Mouse (Mus musculus): ENCODE data around the gene Vil1. TPM values are rescaled to one million over a fixed set of nuclear protein-coding genes. Genes with fewer than 3 reads are reported as not detected.
A peak's percentile ranks its signal among the peaks of the same experiment; 100 is the strongest.

Gene Vil1
- 0.16 and 0.36 TPM in 2 replicates for polyA plus RNA-seq (2015; fragmentation: Nextera tagmentation; extraction: Ambion mirVana)

DNA sequence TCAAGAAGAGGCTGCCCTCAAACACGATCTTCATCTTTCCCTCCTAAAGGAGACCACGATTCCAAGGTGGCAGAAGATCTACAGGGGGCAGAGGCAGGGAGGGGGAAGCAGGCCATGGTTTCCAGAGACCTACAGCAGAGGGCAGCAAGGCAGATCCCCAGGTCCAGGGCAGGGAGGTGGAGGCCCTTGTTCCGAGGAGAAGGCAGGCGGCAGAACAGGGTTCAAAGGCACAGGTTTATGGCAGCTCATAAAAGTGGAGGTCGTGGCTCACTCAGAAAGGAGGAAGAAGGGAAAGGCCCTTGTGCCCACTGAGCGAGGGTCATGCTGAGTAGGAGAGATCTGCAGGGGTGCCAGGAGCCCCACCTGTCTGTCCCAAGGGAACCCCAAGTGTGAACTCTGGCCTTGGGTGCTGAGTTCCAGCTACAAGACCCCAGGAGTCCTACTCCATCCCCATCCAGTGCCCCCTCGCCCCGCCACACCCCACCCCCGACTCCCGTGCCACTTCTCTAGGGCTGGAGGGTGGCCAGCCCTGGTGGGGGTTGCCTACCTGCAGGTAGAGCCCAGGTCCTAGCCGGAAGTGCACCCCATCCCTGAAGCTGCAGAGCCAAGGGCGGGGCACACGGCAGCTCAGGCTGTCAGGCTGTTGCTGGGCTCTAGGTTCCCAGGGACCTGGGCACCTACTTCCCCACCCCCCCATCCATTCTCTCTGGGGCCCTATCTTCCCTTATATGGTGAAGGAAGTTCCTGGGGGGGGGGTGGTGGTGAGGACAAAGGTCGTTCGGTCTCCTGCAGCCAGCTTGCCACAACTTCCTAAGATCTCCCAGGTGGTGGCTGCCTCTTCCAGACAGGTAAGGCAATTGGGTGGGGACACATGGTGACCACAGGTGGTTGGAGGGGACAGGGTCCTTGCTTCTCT is at the start of gene Vil1:
Gene Vil1, plus strand, starts transcription at position 788 of the 916 bp plus-strand sequence.

GRCm38 (mm10) chr1:74361812-74362211 is 47.4 kb upstream of the Vil1 start, which contains the start of gene Catip:
Catip (plus strand) TSS chr1:74362108.

DNA sequence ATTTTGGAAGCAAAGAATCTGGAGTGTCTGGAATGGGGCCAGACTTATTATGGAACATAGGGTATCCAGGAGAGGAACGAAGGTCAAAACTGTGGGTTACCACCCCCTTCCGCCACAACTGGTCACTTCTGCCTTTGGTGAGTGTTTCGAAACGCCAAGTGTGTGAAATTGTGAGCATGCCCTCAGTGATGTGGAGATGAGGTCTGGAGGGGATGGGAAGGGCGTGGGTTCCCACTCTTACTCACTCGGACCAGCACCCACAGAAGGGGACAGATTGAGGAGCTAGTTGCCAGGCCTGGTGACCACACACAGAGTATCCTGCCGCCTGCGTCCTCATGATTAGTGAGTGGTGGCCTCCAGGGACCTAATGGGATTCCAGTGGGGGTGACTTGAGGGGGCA is 34.2 kb upstream of the Vil1 start, which contains the start of gene Slc11a1:
Gene Slc11a1, plus strand, starts transcription at position 216 of the 400 bp plus-strand sequence.

DNA sequence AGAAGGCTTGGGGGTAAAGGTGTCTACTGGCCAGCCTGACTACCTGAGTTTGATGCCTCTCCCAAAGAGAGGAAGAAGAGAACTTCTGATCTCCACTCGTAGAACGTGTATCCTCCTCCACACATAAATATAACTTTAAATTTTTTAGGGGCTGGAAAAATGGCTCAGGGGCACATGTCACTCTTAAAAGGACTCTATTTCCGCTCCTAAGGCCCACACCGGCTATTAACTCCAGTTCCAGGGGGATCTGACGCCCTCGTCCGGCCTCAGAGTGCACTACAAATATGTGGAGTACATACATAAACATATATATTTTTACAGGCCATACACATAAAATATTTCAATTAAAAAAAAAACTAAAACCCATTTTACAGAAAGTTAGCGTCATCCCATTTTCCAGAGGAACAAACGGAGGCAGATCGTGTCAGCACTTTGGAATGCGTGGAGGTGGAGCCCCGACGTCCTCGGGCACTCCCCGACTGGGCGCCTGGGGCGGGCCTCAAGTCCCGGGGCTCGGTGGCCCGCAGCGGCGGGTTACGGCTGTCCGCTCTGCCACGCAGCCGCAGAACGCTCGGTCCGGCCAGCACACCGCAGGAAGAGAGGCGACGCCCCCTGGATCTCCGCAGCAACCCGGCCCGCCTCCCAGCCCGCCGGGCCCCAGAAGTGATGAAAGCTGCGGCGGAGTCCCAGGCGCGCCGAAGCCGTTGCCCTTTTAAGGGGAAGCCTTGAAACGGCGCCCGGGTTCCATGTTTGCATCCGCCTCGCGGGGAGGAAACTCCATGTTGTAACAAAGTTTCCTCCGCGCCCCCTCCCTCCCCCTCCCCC is 18.0 kb upstream of the Vil1 start, which contains the start of gene Ctdsp1:
Gene Ctdsp1, plus strand, starts transcription at position 586 of the 825 bp plus-strand sequence.

MicroRNAs encoded within 50 kb of the gene (microRNA counts, 519-probe panel; counts per million panel counts)
- microRNA mmu-miR-26b = 4,313 counts per million, percentile 81 among the panel's probes with 10 or more counts

Small RNA genes lying within 50 kb of the gene (microRNA-seq; reads per million reads assigned to microRNA genes)
- 47,912 reads per million, percentile 98 among the genes with 10 or more reads in this experiment for gene Mir26b

Other genes starting within 250 kb of the Vil1 start
- not detected in 2 replicates for gene Cxcr1, start 214.7 kb upstream of the Vil1 start, polyA plus RNA-seq (2015; fragmentation: Nextera tagmentation; extraction: Ambion mirVana)
- 632 and 686 TPM in 2 replicates for gene Arpc2, start 173.3 kb upstream of the Vil1 start, polyA plus RNA-seq (2015; fragmentation: Nextera tagmentation; extraction: Ambion mirVana)
- 1.4 and 2.3 TPM in 2 replicates for gene Gpbar1, start 130.8 kb upstream of the Vil1 start, polyA plus RNA-seq (2015; fragmentation: Nextera tagmentation; extraction: Ambion mirVana)
- gene Aamp, start 124.6 kb upstream of the Vil1 start, polyA plus RNA-seq (2015; fragmentation: Nextera tagmentation; extraction: Ambion mirVana) = 160 and 178 TPM in 2 replicates
- 80.3 and 85.3 TPM in 2 replicates for gene Pnkd, start 124.4 kb upstream of the Vil1 start, polyA plus RNA-seq (2015; fragmentation: Nextera tagmentation; extraction: Ambion mirVana)
- gene Tmbim1, start 103.8 kb upstream of the Vil1 start, polyA plus RNA-seq (2015; fragmentation: Nextera tagmentation; extraction: Ambion mirVana) = 98.5 and 105 TPM in 2 replicates
- 0.88 and 1.0 TPM in 2 replicates for gene Catip, start 47.3 kb upstream of the Vil1 start, polyA plus RNA-seq (2015; fragmentation: Nextera tagmentation; extraction: Ambion mirVana)
- 5.6 and 31.7 TPM in 2 replicates for gene Slc11a1, start 34.2 kb upstream of the Vil1 start, polyA plus RNA-seq (2015; fragmentation: Nextera tagmentation; extraction: Ambion mirVana)
- gene Ctdsp1, start 17.9 kb upstream of the Vil1 start, polyA plus RNA-seq (2015; fragmentation: Nextera tagmentation; extraction: Ambion mirVana) = 59.2 and 61.2 TPM in 2 replicates
- 23.4 and 27.1 TPM in 2 replicates for gene Cnot9, start 96.7 kb downstream of the Vil1 start, polyA plus RNA-seq (2015; fragmentation: Nextera tagmentation; extraction: Ambion mirVana)
- 0.53 and 0.79 TPM in 2 replicates for gene Plcd4, start 133.5 kb downstream of the Vil1 start, polyA plus RNA-seq (2015; fragmentation: Nextera tagmentation; extraction: Ambion mirVana)
- 9.4 and 9.5 TPM in 2 replicates for gene Usp37, start 134.9 kb downstream of the Vil1 start, polyA plus RNA-seq (2015; fragmentation: Nextera tagmentation; extraction: Ambion mirVana)
- gene Zfp142, start 178.9 kb downstream of the Vil1 start, polyA plus RNA-seq (2015; fragmentation: Nextera tagmentation; extraction: Ambion mirVana) = 2.9 and 3.3 TPM in 2 replicates
- gene Bcs1l, start 178.9 kb downstream of the Vil1 start, polyA plus RNA-seq (2015; fragmentation: Nextera tagmentation; extraction: Ambion mirVana) = 8.8 and 9.8 TPM in 2 replicates
- gene Rnf25, start 192.0 kb downstream of the Vil1 start, polyA plus RNA-seq (2015; fragmentation: Nextera tagmentation; extraction: Ambion mirVana) = 19.0 and 20.6 TPM in 2 replicates
- gene Stk36, start 192.1 kb downstream of the Vil1 start, polyA plus RNA-seq (2015; fragmentation: Nextera tagmentation; extraction: Ambion mirVana) = 0.79 and 1.7 TPM in 2 replicates

Data from urinary bladder, postnatal 0 days (tissue).